Mouse (Mus musculus): ENCODE measurements around the gene Nuak1. TPM values are rescaled to one million over a fixed set of nuclear protein-coding genes. Genes with fewer than 3 reads are reported as not detected.

Nuak1 gene
- polyA plus RNA-seq, 1 experiment: not detected

GRCm38 (mm10) chr10:84401907-84402371 is 38.5 kb downstream of the Nuak1 start:
- 31% methylated on average over 7 of the region's 7 CpGs for WGBS
- no peak overlapping the region for H3K27ac ChIP-seq (ENCODE audit: insufficient read depth, low read depth, low read length)

GRCm38 (mm10) chr10:84401189-84401588 is 39.2 kb downstream of the Nuak1 start:
- WGBS: 57% methylated on average over 4 of the region's 4 CpGs
- H3K4me3 ChIP-seq (ENCODE audit: insufficient read depth, low read depth, low read length): no peak overlapping the region
- H3K27ac ChIP-seq (ENCODE audit: insufficient read depth, low read depth, low read length): no peak overlapping the region
- no peak for TF ChIP-seq CTCF (IDR thresholded peaks at IDR 0.05; ENCODE audit: insufficient read depth, low read depth, low read length)
- TF ChIP-seq POLR2A (IDR thresholded peaks at IDR 0.05; ENCODE audit: insufficient read depth, low read depth, low read length): no peak
- H3K4me1 ChIP-seq (ENCODE audit: control insufficient read depth, insufficient read depth, low read length): peaks cover 16% of the 10 kb centered on the region

More at GRCm38 (mm10) chr10:84401907-84402371, 38.5 kb downstream of the Nuak1 start:
- peaks cover 14% of the 10 kb centered on the region for H3K4me1 ChIP-seq (ENCODE audit: control insufficient read depth, insufficient read depth, low read length)
- no peak overlapping the region for H3K4me3 ChIP-seq (ENCODE audit: insufficient read depth, low read depth, low read length)
- no peak for TF ChIP-seq CTCF (IDR thresholded peaks at IDR 0.05; ENCODE audit: insufficient read depth, low read depth, low read length)

- no peak for TF ChIP-seq POLR2A (IDR thresholded peaks at IDR 0.05; ENCODE audit: insufficient read depth, low read depth, low read length)
- no peak for TF ChIP-seq CTCF (IDR thresholded peaks at IDR 0.05; ENCODE audit: insufficient read depth, low read depth, low read length)
- Histone ChIP-seq H3K4me1 (ENCODE audit: control insufficient read depth, insufficient read depth, low read length) (peaks cover 21% of the 10 kb centered on the region), H3K27ac (ENCODE audit: insufficient read depth, low read depth, low read length) (no peak overlapping the region), H3K4me3 (ENCODE audit: insufficient read depth, low read depth, low read length) (no peak overlapping the region)
- 29% methylated on average over 7 of the region's 7 CpGs for WGBS
These were observed 40.2 kb downstream of the Nuak1 start for GRCm38 (mm10) chr10:84400037-84400681.

- WGBS: 74% methylated on average over 4 of the region's 4 CpGs
- Histone ChIP-seq H3K4me1 (ENCODE audit: control insufficient read depth, insufficient read depth, low read length) (peaks cover 32% of the 10 kb centered on the region), H3K27ac (ENCODE audit: insufficient read depth, low read depth, low read length) (no peak overlapping the region), H3K4me3 (ENCODE audit: insufficient read depth, low read depth, low read length) (no peak overlapping the region)
- TF ChIP-seq POLR2A (IDR thresholded peaks at IDR 0.05; ENCODE audit: insufficient read depth, low read depth, low read length) (no peak), CTCF (IDR thresholded peaks at IDR 0.05; ENCODE audit: insufficient read depth, low read depth, low read length) (no peak)
These were observed 43.1 kb downstream of the Nuak1 start for GRCm38 (mm10) chr10:84397276-84397675.

- 81% methylated on average over 8 of the region's 8 CpGs for WGBS
- H3K27ac ChIP-seq (ENCODE audit: insufficient read depth, low read depth, low read length): no peak overlapping the region
These were observed 44.3 kb downstream of the Nuak1 start for GRCm38 (mm10) chr10:84395885-84396659.

GRCm38 (mm10) chr10:84395259-84395658 is 45.1 kb downstream of the Nuak1 start:
- H3K4me3 ChIP-seq (ENCODE audit: insufficient read depth, low read depth, low read length): no peak overlapping the region
- peaks cover 31% of the 10 kb centered on the region for H3K4me1 ChIP-seq (ENCODE audit: control insufficient read depth, insufficient read depth, low read length)
- 89% methylated on average over 5 of the region's 5 CpGs for WGBS
- no peak overlapping the region for H3K27ac ChIP-seq (ENCODE audit: insufficient read depth, low read depth, low read length)
- no peak for TF ChIP-seq CTCF (IDR thresholded peaks at IDR 0.05; ENCODE audit: insufficient read depth, low read depth, low read length)
- no peak for TF ChIP-seq POLR2A (IDR thresholded peaks at IDR 0.05; ENCODE audit: insufficient read depth, low read depth, low read length)

More at GRCm38 (mm10) chr10:84395885-84396659, 44.3 kb downstream of the Nuak1 start:
- peaks cover 31% of the 10 kb centered on the region for H3K4me1 ChIP-seq (ENCODE audit: control insufficient read depth, insufficient read depth, low read length)
- TF ChIP-seq CTCF (IDR thresholded peaks at IDR 0.05; ENCODE audit: insufficient read depth, low read depth, low read length) (no peak), POLR2A (IDR thresholded peaks at IDR 0.05; ENCODE audit: insufficient read depth, low read depth, low read length) (no peak)
- H3K4me3 ChIP-seq (ENCODE audit: insufficient read depth, low read depth, low read length): no peak overlapping the region

GRCm38 (mm10) chr10:84393881-84394280 is 46.5 kb downstream of the Nuak1 start:
- Histone ChIP-seq H3K4me3 (ENCODE audit: insufficient read depth, low read depth, low read length) (no peak overlapping the region), H3K4me1 (ENCODE audit: control insufficient read depth, insufficient read depth, low read length) (peaks cover 38% of the 10 kb centered on the region), H3K27ac (ENCODE audit: insufficient read depth, low read depth, low read length) (no peak overlapping the region)
- TF ChIP-seq POLR2A (IDR thresholded peaks at IDR 0.05; ENCODE audit: insufficient read depth, low read depth, low read length) (no peak), CTCF (IDR thresholded peaks at IDR 0.05; ENCODE audit: insufficient read depth, low read depth, low read length) (no peak)
- WGBS: 72% methylated on average over 12 of the region's 12 CpGs

- Histone ChIP-seq H3K4me3 (ENCODE audit: insufficient read depth, low read depth, low read length) (no peak overlapping the region), H3K27ac (ENCODE audit: insufficient read depth, low read depth, low read length) (no peak overlapping the region), H3K4me1 (ENCODE audit: control insufficient read depth, insufficient read depth, low read length) (peaks cover 43% of the 10 kb centered on the region)
- WGBS: 82% methylated on average over 9 of the region's 9 CpGs
- no peak for TF ChIP-seq POLR2A (IDR thresholded peaks at IDR 0.05; ENCODE audit: insufficient read depth, low read depth, low read length)
These were observed 47.0 kb downstream of the Nuak1 start for GRCm38 (mm10) chr10:84393405-84393804.

- Histone ChIP-seq H3K27ac (ENCODE audit: insufficient read depth, low read depth, low read length) (no peak overlapping the region), H3K4me3 (ENCODE audit: insufficient read depth, low read depth, low read length) (no peak overlapping the region), H3K4me1 (ENCODE audit: control insufficient read depth, insufficient read depth, low read length) (peaks cover 45% of the 10 kb centered on the region)
- TF ChIP-seq CTCF (IDR thresholded peaks at IDR 0.05; ENCODE audit: insufficient read depth, low read depth, low read length): no peak
- TF ChIP-seq POLR2A (IDR thresholded peaks at IDR 0.05; ENCODE audit: insufficient read depth, low read depth, low read length): no peak
- WGBS: 62% methylated on average over 3 of the region's 3 CpGs
These were observed 47.7 kb downstream of the Nuak1 start for GRCm38 (mm10) chr10:84392723-84393081.

Data from olfactory bulb, adult 2 months (tissue).